Mouse (Mus musculus) G1E (cell line): Measurements from ENCODE around the gene Akap13. TPM values are rescaled to one million over a fixed set of nuclear protein-coding genes. Genes with fewer than 3 reads are reported as not detected.

ENCODE experiments used
- ATAC-seq: 2 replicates; pipeline ENCODE4 v1.8.0; 2016; ENCODE audit warnings: mild to moderate bottlenecking; ENCODE audit not compliant: insufficient number of reproducible peaks, poor library complexity, low FRiP score, severe bottlenecking; ENCODE audit errors: extremely low read depth
- DNase-seq: peaks from one replicate; pipeline ENCODE4 v3.0.0; 2012; ENCODE audit warnings: low spot score
- H3K27me3 ChIP-seq: 2 replicates; pipeline ENCODE4 v1.6.1; 2012; ENCODE audit warnings: mild to moderate bottlenecking, low read length, inconsistent platforms; ENCODE audit not compliant: insufficient read depth
- H3K36me3 ChIP-seq: replicated peaks from 2 replicates; pipeline ENCODE3; 2012; ENCODE audit warnings: mild to moderate bottlenecking, inconsistent platforms
- H3K4me1 ChIP-seq: 2 replicates; pipeline ENCODE4 v1.6.1; 2012; ENCODE audit warnings: low read depth, low read length, inconsistent platforms, mixed read lengths; ENCODE audit not compliant: insufficient read depth
- H3K4me3 ChIP-seq: 2 replicates; pipeline ENCODE4 v1.5.1; 2012; ENCODE audit warnings: low read depth, mild to moderate bottlenecking, inconsistent platforms, low read length, moderate library complexity, mixed read lengths
- H3K9me3 ChIP-seq: replicated peaks from 2 replicates; pipeline ENCODE4 v1.6.1; 2012; ENCODE audit warnings: inconsistent platforms
- CTCF ChIP-seq: IDR thresholded peaks from 2 replicates; pipeline ENCODE4 v1.5.1; 2012; ENCODE audit warnings: low read depth, low read length, inconsistent platforms, mixed read lengths
- GATA1 ChIP-seq: IDR thresholded peaks from 2 replicates; pipeline ENCODE4 v1.6.1; 2012; ENCODE audit warnings: borderline replicate concordance, low read length, inconsistent platforms, mixed read lengths
- GATA2 ChIP-seq: IDR thresholded peaks from 2 replicates; pipeline ENCODE4 v1.6.1; 2012; ENCODE audit warnings: low read depth, low read length, inconsistent platforms, borderline replicate concordance
- POLR2AphosphoS5 ChIP-seq: IDR thresholded peaks from 2 replicates; pipeline ENCODE4 v1.6.1; 2012; ENCODE audit warnings: low read depth, low read length, inconsistent platforms; ENCODE audit not compliant: insufficient replicate concordance
- TAL1 ChIP-seq: conservative IDR thresholded peaks from 2 replicates; pipeline ENCODE4 v1.6.1; 2012; ENCODE audit warnings: low read depth, low read length, inconsistent platforms, mixed read lengths
- polyA plus RNA-seq: library from polyadenylated mRNA; stranded (reverse); fragments of >175 nt; gene quantifications from 2 replicates; pipeline ENCODE4 v1.2.3, GENCODE M21; 2012
- total RNA-seq, 2 experiments: library from RNA; stranded (forward) in 1 of 2; stranded (reverse) in 1 of 2; fragments of 200-1000 nt in 1 of 2; fragments of >200 nt in 1 of 2; fragmentation: Nextera tagmentation in 1 of 2; gene quantifications; 2 replicates each; pipeline ENCODE4 v1.2.3; 2014 to 2017

Akap13 gene
- total and polyA plus RNA-seq, 3 experiments: 2.8 to 123 (median 47.0) TPM

DNA sequence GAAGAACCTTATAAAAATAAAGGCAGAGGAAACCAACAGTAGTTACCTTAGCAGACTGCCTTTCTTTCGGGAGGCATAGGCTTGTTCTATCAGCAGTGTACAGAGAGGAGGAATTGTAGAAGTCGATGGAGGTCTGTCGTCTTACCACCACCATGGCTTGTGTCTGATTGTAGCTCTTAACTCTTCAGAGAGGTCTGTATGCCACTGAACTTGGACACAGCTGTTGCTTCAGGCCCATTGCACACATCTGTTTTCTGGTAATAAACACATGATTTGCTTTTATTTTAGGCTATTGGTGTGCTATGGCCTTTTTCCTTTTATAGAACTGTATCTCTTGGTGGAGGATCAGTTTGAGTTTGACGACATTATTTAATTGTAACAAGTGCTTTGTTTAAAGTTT is 51.3 kb downstream of the Akap13 start:
- no peaks in the 10 kb centered on the region for H3K4me1 ChIP-seq
- H3K4me3 ChIP-seq: no peak overlapping the region
- H3K36me3 ChIP-seq: no peaks in the 10 kb centered on the region
- ATAC-seq (no peak), DNase-seq (no peak)
- no peak for TF ChIP-seq TAL1
- TF ChIP-seq CTCF: no peak
- no peak for TF ChIP-seq GATA2
- no peak for TF ChIP-seq GATA1
- no peak for TF ChIP-seq POLR2AphosphoS5
- H3K27me3 ChIP-seq: no peaks in the 10 kb centered on the region; the same call in 1 of the 2 replicates
- no peaks in the 10 kb centered on the region for H3K9me3 ChIP-seq

DNA sequence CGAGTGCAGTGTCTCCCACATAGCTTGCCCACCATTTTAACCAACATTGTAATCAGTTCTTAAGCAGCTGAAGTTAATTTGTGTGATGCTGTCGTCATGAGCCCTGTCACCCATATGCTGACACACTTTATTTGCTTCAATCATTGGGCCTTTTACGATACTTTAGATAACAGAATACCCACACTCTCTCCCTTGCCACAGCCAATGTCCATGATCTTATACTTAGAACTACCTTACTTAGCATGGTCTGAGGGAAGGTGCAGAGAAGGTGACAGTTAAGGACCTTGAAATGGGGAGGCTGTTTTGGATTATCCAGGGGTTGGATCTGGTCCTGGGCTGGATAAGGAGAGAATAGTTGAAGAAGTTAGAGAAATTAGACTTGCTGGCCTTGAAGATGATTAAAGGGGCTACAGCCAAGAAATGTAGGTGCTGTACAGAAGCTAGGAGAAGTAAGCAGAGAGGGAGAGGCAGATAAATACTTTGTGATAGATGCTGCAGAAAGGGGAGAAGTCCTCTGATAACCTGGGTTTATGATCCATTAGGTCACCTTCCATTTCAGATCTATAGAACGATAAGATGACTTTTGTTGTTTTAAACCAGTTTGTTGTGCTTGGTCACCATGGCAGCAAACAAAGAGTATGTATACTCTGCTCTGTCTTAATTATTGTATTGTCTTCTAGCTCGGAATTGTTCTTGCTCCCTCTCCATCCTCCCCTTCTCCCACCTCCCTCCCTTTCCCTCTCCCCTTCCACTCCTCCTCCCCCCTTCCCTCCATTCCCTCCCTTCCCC is 53.9 kb downstream of the Akap13 start:
- Histone ChIP-seq H3K4me3 (no peak overlapping the region), H3K36me3 (no peaks in the 10 kb centered on the region), H3K9me3 (no peaks in the 10 kb centered on the region), H3K27me3 (no peaks in the 10 kb centered on the region; the same call in 1 of the 2 replicates), H3K4me1 (no peaks in the 10 kb centered on the region)
- TF ChIP-seq POLR2AphosphoS5: no peak
- no peak for TF ChIP-seq GATA1
- no peak for TF ChIP-seq TAL1
- TF ChIP-seq CTCF: no peak
- no peak for TF ChIP-seq GATA2
- DNase-seq (no peak), ATAC-seq (no peak)

GRCm38 (mm10) chr7:75515472-75515871 is 60.1 kb downstream of the Akap13 start:
- TF ChIP-seq POLR2AphosphoS5 (no peak), GATA1 (no peak), CTCF (no peak), GATA2 (no peak), TAL1 (no peak)
- H3K27me3 ChIP-seq: no peaks in the 10 kb centered on the region
- no peak for ATAC-seq

DNA sequence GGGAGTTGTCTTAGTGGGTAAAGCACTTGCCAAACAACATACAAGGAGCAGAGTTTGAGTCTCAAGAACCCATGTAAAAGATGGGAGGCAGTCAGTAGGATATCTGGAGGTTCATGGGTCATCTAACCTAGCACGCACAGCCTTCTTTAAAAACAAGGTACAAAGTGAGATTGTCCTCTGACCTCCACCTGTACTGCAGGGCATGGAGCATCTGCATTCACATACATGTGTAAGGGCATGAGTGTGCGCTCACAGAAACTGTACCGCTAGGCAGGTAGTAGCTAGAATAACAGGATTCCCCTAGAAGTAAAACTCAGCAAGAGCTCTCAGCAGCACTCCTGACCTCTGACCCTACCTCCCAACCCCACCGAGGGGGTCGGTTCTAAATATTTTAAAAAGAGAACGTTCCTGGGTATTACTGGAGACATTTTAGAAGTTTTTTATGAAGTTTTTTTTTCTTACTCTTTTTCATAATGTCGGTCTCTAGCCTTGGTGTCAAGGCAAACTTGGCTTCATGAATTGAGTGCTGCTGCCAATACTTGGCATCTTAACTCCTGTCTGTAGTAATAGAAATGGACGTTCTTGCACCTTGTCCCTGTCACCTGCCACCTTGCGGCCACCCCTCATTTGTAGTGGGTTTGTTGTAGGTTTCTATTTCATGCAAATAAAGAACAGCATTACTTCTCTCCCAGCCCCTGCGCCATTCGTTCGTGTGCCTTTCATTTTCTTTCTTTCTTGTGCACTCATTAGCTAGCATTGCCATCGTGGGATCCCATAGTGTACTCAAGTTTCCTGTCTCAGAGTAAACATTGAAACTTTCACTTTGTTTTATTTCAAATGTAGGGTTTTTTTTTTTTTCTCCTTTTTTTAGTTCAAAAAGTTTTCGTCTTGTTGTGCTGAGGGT is 61.6 kb downstream of the Akap13 start:
- DNase-seq (no peak), ATAC-seq (no peak)
- Histone ChIP-seq H3K4me1 (no peaks in the 10 kb centered on the region), H3K27me3 (no peaks in the 10 kb centered on the region), H3K4me3 (no peak overlapping the region), H3K36me3 (no peaks in the 10 kb centered on the region), H3K9me3 (no peaks in the 10 kb centered on the region)
- TF ChIP-seq CTCF (no peak), GATA1 (no peak), POLR2AphosphoS5 (no peak)

More at GRCm38 (mm10) chr7:75515472-75515871, 60.1 kb downstream of the Akap13 start:
- H3K4me1 ChIP-seq: no peaks in the 10 kb centered on the region
- no peaks in the 10 kb centered on the region for H3K9me3 ChIP-seq
- no peaks in the 10 kb centered on the region for H3K36me3 ChIP-seq
- H3K4me3 ChIP-seq: no peak overlapping the region
- DNase-seq: no peak

- Histone ChIP-seq H3K36me3 (no peaks in the 10 kb centered on the region), H3K4me3 (no peak overlapping the region), H3K27me3 (no peaks in the 10 kb centered on the region), H3K4me1 (no peaks in the 10 kb centered on the region), H3K9me3 (no peaks in the 10 kb centered on the region)
- no peak for DNase-seq
- TF ChIP-seq TAL1 (no peak), GATA1 (no peak), CTCF (no peak), GATA2 (no peak), POLR2AphosphoS5 (no peak)
- ATAC-seq: no peak
Observed at GRCm38 (mm10) chr7:75520531-75520930, 65.2 kb downstream of the Akap13 start.

GRCm38 (mm10) chr7:75521199-75521598 is 65.9 kb downstream of the Akap13 start:
- no peak for DNase-seq
- Histone ChIP-seq H3K4me3 (no peak overlapping the region), H3K27me3 (no peaks in the 10 kb centered on the region), H3K9me3 (no peaks in the 10 kb centered on the region), H3K36me3 (no peaks in the 10 kb centered on the region), H3K4me1 (no peaks in the 10 kb centered on the region)
- ATAC-seq: no peak
- no peak for TF ChIP-seq GATA2
- TF ChIP-seq TAL1: no peak
- TF ChIP-seq CTCF: no peak
- no peak for TF ChIP-seq POLR2AphosphoS5
- no peak for TF ChIP-seq GATA1
